Mouse (Mus musculus) megakaryocyte, adult 5-6 weeks (primary cell): ENCODE measurements around the gene Gm13199. TPM values are rescaled to one million over a fixed set of nuclear protein-coding genes. Genes with fewer than 3 reads are reported as not detected.

Experiments
- ATAC-seq: 2 replicates; pipeline ENCODE4 v1.8.0; 2016; ENCODE audit warnings: mild to moderate bottlenecking, inconsistent platforms; ENCODE audit not compliant: poor library complexity, severe bottlenecking
- total RNA-seq, 2 experiments: library from RNA; stranded (forward) in 1 of 2; stranded (reverse) in 1 of 2; fragments of 153-499, 151-499 nt in 1 of 2; fragments of 221-1000, 200-1000 nt in 1 of 2; gene quantifications; 2 replicates each; pipeline versions ENCODE4 v1.2.3 to v1.2.4; 2015 to 2017

Gm13199 gene
- total RNA-seq (2015) (0.51 TPM in 1 of 2 replicates, not detected in the other), total RNA-seq (2017) (not detected in 2 replicates)

DNA sequence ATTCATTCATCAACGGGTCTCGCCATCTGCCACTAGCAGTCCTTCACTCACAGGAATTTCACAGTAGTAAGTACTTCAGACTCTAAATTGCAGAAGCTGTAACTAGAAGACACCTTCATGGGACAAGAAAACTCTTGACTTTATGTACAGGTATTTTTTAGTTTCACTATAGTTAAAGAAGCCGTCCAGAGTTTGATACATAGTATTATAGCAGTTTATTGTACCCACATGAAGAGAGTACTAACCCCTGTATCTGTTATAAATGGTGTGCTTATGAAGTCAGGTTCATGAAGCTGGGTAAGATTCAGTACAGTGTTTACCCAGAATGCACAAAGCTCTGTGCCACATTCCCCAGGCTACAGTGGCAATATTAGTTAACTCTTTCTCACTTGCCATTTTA lies at the start of gene Gm13199:
Gene Gm13199 (minus strand): TSS at position 101 of the 400 bp plus-strand sequence.
- no peak for ATAC-seq

DNA sequence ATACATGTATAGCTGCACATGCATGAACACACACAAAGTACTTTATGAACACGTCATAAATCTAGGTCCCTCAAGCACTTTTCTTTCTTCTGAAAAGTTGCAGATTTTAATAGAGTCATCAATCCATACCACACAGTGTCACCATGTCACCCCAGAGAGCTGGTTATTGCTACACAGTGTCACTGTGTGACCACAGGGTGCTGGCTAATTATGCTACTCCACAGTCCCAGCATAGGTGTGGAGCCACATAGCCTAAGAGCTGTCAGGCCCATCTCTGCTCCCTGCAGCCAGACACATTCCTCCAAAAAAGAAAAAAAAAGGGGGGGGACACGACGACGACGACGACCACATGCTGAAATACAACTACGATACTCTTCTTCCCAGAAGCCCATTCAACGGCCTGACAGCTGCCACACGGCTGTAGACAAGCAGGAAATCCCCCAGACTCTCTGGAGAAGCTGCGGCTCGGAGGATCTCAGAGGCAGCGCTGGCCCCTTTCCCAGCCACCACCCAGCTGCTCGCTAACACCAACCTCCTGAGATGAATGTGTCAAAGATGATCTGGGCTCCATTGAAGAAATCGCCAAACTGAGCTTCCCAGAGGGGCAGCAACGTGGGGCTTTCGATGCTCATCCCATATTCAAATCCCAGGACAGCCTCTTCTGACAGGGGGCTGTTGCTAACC lies 48.7 kb upstream of the Gm13199 start:
- no peak for ATAC-seq

DNA sequence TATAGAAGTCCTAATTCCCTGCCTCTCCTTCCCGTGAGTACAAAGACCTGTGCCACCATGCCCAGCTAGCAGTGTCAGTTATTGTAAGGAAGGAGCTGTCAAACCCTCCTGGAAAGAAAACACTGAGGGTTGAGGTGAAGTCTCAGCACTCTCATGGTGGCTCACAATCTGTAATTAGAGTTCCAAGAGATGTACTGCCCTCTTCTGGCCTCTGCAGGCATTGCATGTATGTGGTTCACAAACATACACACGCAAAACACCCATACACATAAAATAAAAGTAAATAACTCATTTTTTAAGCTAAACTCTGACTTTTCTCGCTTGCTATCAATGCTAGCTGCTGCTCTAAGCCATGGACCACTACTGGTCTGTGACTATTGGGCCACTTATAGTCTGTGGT lies 43.9 kb upstream of the Gm13199 start:
- ATAC-seq: peak; percentile 90

DNA sequence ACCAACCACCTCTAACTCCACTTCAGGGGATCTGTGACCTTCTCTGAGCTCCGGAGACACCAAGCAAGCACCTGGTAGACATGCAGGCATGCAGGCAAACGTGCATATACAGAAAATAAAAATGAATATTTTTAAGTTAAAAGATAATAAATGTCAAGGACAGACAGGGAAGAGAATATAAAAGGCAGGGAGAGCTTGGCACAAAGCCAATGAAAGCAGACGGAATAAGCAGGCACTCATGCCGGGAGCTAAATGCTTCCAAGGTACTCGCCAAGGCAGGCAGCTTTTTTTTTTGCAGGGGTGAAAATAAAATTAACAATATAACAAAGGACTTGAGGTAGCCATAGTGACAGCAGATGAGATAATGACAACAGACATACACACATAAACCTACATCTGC lies 43.4 kb upstream of the Gm13199 start:
- ATAC-seq: no peak

DNA sequence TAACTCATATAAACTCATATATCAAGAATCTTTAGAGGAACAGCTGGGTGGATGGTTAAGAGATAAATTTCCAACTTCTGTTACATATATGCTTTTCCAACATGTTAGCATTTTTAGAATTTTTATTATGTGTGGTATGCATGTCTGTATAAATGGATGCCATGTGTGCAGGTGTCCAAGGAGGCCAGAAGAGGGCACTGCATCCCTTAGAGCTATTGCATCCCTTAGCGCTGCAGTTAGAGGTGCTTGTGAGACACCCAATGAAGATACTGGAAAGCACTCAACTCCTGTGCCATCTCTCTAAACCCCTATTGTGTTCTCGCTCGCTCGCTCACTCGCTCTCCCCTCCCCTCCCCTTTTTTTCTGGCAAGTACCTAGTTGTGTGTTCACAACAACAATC lies 37.4 kb upstream of the Gm13199 start:
- peak; percentile 38; the same call in 1 of the 2 replicates for ATAC-seq

DNA sequence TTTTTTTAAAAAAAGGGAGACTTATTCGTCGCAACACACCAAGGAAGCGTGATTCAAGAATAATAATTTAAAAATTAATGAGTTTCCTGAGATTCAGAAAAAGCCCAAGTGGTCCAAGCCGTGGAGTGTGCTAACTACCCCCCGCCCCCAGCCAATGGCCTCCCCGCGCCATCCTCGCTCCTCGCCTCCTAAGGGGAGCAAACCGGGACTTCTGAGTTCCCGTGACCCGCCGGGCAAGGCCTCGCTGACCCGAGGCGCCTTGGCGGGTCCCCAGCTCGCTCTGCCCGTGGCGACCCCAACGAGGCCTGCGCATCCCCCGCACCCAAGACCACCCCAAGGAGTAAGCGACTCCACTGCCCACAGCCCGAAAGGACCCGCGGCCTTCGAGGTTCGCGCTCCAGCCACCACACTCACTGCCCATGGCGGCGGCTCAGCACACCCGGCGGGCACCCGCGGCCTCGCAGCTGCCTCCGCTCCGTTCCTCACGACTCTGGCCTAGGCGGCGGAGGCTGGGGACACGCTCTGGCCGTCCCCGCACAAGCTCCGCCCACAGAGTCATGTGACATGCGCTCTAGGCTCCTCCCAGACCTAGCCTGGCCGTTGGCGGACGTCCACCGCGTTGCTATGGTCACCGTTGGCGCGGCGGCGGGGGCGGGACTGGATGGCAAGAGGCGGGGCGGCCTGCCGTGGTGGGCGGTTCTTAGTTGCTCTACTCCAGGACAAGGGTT lies 32.3 kb upstream of the Gm13199 start, which contains the start of gene Sec61a2:
Gene Sec61a2 (minus strand): TSS at position 590 of the 728 bp plus-strand sequence.
- peak; percentile 99 for ATAC-seq

DNA sequence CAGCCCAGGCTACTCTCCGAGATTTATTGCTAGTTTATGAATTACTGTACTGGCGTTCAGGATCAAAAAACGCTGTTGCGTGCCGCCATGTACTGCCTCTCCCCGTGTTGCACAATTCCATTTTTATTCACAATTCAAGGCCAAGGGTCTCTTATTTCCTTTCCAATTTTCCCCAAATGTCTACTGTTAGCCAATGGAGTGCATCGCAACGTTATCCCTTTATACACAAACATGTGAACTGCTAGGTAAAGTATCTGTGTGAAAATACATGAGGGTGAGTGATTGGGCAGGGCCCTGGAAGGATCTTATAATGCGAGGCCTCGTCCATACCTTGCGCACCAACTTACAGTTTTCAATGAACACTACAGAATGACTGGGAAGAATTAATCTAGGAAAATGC lies 31.6 kb upstream of the Gm13199 start:
- no peak for ATAC-seq

DNA sequence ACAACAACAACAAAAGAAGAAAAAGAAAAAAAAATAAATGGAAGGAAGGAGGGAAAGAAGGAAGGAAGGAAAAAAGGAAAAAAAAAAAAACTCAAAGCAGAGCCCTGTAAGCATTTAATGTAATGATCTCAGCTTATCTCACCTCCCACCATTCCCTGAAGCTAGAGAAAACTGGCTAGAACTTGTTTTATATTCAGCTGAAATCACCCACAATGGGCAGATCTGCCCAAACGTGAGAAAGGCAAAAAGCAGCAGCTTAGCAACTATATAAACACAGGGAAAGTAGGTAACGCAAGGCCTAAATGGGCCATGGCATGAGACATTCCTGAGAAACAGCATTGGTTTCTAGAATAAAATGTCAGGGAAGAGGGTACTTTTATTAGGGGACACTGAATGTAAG lies 26.7 kb upstream of the Gm13199 start:
- no peak for ATAC-seq

DNA sequence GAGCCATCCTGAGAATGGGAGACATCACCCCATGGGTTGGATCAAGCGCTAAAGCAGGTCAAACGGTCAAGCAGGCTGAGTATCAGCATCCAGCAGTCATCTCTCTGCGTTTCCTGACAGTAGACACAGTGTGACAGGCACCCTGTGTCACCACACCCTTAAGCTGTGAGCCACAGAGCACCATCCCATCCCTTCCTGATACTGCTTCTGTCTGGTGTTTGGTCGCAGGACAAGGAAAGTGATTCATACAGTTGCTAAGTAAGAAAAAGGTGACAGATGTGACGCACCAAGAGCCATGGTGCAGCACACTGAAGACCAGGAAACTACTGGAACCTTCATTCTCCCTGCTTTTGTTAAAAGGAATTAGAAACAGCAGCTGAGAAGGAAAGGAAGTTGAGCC lies 26.1 kb upstream of the Gm13199 start:
- ATAC-seq: no peak

DNA sequence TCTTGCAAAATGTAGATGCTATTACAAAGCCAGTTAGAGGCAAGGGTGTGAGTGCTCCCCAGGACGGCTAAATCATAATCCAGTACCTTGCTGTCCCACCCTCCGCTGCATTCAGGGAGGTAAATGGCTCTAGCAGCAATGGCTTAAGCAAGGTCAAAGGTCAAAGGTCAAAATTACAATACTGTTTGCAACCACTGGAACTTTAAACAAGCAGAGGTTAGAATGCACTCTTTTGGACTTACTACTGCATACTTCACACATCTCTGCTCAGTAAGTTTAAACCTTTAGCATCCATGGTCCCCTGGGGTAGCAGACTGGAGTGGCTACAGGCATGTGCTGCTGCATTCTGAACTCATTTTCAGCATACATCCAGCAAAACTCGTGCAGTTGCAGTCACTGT lies 14.7 kb upstream of the Gm13199 start:
- no peak for ATAC-seq

DNA sequence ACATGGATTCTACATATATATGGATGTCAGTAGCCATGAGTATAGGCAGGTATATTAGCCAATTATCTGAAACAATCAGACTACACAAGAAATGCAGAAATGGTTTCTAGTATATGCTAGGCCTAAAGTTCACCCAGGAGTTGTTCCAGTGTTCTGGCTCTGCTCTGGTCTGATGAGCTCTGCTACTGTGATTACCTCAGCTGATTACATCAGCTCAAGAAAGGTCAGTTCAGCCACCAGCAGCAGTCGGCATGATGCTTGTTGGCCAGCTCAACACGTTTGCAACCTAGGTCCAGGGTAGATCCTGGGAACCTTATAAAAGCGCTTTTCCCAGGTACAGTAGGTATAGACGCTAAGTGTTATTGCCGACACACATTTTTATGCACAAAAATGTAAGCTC lies 7.0 kb upstream of the Gm13199 start:
- ATAC-seq: no peak

DNA sequence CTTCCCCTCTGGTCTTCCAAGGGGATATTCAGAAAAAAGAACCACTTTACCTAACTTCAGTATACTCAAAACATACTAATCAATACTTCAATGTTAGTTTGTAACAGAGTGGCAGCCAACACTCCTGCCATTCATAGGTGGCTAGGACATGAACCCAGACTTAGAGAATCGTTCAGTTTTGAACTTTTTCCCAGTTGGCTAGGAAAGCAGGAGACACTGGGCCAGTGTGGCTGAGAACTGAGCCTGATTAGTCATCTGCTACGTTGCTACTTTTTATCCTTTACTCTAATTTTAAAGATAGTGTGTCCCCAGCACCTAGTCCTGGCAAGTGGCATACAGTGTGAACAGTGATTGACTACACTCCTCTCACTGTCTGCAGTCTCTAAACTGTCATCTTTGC lies 4.9 kb upstream of the Gm13199 start:
- no peak for ATAC-seq

DNA sequence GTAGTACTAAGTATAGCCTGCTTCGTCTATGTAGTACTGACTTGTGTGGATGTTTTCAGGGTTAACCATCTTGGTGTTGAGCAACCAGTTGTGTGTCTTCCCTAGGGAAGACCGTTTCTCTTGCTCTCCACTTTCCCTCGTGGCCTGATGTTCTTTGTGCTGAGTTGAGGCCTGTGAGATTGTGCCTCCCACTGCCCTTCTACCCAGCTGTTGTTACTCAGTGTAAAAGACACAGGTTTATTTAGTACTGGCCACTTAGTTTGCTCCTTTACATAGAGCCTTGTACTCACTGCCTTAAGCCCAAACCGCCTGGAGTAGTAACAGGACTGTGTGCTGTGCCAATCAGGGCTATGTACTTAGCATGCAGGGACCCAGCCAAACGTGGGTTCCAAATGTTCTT lies 10.9 kb downstream of the Gm13199 start:
- no peak for ATAC-seq

DNA sequence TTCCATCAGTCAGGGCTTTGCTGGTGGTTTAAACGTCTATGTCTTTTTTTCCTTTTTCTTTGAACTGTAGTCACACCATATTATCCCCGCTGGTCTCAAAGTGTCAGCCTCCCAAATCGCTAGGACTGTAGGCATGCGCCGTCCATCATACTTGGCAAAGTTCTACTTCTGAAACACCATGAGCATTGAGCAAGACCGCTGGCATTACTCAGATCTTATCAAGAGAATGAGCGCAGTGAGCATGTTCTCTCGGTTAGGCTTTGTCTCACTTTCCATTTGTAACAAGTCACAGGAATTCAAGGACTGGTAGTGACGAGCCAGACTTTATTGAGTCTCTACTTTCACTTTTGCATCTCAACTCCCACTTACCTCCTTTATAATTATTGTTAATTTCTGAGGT lies 11.6 kb downstream of the Gm13199 start:
- ATAC-seq: no peak

DNA sequence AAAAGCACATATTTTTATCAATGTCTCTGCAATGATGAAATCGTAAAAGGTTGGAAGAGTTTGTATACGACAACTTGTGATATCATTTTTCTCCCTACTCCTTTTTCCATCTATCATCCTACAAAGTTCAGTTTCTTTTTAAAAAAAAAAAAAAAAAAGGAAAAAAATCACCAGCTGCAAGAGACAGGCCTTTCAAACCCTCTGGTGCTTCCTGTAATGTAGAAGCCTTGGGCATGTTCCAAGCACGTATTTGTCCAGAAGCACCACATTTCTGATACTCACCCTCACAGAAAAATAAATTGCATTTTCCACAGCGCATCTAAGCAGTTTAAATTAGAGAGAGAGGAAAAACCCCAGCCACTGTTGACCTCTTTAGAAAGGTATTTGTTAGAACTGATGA lies 16.9 kb downstream of the Gm13199 start:
- ATAC-seq: no peak

DNA sequence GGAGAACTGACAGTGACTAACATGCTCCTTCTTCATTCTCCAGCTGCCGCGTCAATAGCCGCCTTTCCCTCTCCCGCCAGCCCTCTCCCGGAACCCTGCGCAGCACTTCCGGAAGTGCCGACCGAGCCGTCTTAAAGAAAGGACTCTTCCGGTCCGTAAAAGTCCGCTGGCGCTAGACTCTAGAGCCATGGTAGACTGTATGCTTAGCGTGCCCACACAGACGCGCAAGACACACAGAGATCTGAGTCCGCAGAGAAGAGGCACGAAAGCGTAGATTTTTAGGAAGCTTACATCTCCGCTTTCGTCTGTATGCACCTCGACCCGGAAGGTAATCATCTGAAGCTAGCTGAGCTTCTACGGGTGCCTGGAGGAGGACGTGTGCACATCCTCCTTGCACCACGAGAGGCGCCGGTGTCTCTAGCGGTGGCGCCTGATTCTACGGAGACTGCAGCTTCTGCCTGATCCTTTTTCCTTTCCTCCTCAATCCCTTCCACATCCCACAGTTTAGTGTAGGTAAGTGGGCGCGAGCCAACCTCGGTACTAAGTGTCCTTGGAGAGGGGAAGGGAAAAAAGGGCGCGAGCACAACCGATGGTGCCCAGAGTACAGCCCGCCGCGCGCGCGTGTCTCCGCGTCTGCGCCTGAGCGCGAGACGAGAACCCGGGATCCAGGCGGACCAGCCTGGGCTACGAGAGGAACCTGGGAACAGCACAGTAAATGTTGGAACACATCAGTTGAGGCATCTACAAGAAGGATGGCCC lies 17.7 kb downstream of the Gm13199 start, which contains the start of the genes Nudt5 and Cdc123:
Gene Nudt5 (plus strand): TSS at position 147 of the 759 bp plus-strand sequence.
Gene Cdc123 (minus strand): TSS at position 292 of the 759 bp plus-strand sequence.
- ATAC-seq: peak; percentile 99

DNA sequence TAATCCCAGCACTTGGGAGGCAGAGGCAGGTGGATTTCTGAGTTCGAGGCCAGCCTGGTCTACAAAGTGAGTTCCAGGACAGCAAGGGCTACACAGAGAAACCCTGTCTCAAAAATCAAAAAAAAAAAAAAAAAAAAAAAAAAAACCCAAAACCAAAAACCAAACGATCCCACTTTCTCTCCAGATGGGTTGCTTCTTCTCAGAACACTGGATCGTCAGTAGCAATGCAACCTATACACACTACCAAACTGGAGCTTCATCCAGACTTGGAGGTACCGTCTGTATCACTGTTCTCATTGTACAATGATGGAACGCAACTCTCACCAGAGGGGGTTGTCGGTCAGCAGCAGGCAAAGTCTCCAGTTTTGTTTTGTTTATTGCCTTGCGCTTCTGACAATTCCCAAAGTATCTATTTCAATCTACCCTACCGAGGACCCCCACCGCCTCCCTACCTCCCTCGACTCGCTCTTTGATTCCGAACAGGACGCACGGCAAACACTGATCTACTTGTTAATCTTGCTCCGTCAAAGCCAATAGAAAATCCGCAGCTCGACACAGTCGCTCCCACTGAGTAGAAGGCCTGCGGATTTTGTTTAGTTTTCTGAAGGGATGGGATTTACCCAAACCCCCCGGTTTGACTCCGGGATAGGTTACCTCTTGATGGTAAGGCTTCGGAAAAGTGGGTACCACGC lies 18.4 kb downstream of the Gm13199 start:
- no peak for ATAC-seq

DNA sequence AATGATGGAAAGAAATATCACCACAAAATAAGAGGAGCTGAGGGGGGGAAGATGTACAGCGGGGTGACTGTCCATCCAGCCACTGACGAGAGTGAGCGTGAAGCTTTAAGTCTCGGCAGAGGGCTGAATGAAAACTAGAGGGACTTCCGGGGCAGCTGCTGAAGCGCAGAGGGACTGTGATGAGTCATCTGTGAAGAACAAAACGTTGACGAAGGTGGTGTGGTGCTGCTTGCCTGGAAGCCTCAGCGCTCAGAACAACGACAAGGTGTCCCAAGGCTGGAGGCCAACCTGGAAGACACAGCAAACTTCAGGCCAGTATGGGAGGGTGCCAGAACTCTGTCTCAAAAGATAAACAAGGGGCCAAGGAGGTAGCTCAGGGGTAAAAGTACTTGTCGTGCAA lies 21.9 kb downstream of the Gm13199 start:
- ATAC-seq: no peak

DNA sequence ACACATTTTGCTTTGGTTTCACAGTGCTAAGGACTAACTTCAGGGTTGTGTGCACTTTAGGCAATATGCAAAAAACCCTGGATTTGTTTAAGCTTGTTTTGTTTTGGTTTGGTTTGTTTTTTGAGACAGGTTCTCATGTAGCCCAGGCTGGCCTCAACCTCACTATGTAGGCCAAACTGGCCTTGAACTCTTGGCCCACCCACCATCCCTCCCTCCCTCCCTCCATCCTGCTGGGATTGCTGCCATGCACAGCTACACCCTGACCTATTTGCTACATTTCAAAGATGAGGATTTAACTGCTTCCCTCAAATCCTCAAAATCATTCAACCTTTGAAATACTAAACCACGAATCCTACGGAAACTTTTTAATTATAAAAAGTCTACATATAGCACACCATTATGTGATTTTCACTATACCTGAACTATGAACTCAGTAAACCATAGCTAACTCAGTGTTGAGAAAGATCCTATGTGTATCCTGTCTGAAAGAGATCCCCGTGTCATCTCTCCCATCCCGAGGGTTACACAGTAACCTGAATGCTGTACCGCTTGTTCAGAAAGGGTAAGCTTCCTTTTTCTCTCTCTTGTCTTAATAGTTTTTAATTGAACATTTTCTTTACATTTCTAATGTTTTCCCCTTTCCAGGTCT lies 37.3 kb downstream of the Gm13199 start:
- no peak for ATAC-seq

DNA sequence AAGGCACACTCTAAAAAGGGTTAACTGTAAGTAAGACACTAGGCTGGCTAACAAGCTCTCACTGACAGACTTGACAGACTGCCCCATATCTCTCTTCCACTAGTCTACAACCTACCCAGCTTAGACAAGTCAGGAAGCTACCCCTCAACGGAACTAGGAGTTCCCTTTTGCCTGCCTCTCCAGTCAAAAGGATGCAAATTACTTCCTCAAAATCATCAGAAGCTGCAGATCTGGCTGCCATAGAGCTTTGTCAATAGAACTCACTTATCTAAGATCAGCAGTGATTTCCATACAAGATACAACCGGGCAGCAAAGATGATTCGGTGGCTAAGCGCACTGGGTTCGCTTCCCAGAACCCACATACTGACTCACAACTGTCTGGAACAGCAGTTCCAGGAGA lies 38.0 kb downstream of the Gm13199 start:
- peak; percentile 91 for ATAC-seq
